Mouse (Mus musculus): ENCODE measurements around the gene Gm906. TPM values are rescaled to one million over a fixed set of nuclear protein-coding genes. Genes with fewer than 3 reads are reported as not detected.
A peak's percentile ranks its signal among the peaks of the same experiment; 100 is the strongest.
"Not testable (repeated sequence)": the region's sequence is repeated elsewhere in the genome, so short reads cannot be mapped to it uniquely, and the experiment has no call there.

The Gm906 gene
- not detected in 2 replicates for polyA plus RNA-seq (2016; fragmentation: Nextera tagmentation; extraction: Ambion mirVana)

DNA sequence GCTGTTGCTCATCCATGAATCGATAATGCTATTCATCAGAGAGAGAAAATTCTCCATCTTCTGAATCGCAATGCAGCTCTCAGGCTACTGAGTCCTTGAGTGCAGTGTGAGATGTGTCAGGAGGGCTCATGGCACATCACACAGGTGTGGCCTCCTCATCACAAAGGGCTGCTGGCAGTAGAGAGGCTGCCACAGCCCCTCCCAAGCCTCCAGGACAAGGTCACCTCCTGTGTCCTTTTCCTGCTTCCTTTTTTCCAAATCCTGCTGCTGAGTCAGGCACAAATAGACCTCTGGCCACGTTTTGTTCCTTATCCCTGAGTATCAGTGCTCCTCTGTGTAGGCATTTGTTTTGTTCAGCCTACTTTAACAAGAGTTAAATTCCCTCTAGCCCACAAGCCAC, at the start of gene Gm906:
Gm906 (minus strand) TSS at position 101 of the 400 bp plus-strand sequence.
- H3K9ac ChIP-seq; H3K27me3 ChIP-seq (replicated peaks); H3K9me3 ChIP-seq (replicated peaks); H3K36me3 ChIP-seq; ATAC-seq; H3K27ac ChIP-seq; H3K4me1 ChIP-seq; H3K4me2 ChIP-seq; H3K4me3 ChIP-seq: not testable (repeated sequence)
- WGBS (ENCODE audit: insufficient replicate concordance) = 46% methylated on average over 3 of the region's 3 CpGs

GRCm38 (mm10) chr13:50283308-50283707, 33.2 kb upstream of the Gm906 start:
- not testable (repeated sequence) for H3K4me3 ChIP-seq; H3K4me2 ChIP-seq; H3K36me3 ChIP-seq; H3K9ac ChIP-seq; H3K27ac ChIP-seq; H3K4me1 ChIP-seq; H3K9me3 ChIP-seq (replicated peaks); H3K27me3 ChIP-seq (replicated peaks)
- ATAC-seq = peak; percentile 65
- WGBS (ENCODE audit: insufficient replicate concordance) = 61% methylated on average over 2 of the region's 4 CpGs

DNA sequence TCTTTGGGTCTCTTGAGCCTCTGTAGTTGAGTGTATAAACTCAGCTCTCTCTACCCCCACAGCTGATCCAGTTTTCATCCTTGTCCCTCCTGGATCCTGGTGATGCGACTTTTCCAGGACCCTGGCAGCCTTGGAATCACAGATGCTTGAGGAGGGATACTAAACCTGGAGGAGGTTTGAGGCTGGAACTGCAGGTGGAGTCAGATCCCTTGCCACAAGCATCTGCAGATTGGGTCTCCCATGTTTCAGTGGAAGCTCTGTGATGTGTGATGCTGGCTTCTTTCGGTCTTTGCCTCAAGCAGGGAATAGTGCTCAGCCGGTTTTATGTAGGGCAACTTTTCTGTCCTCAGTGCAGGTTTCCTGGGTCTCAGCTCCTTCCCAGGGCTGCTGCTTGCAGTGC, 13.6 kb downstream of the Gm906 start:
- Histone ChIP-seq H3K9me3 (replicated peaks) (no peaks in the 10 kb centered on the region), H3K4me1 (no peaks in the 10 kb centered on the region), H3K4me3 (no peak overlapping the region), H3K9ac (no peak overlapping the region), H3K4me2 (no peak overlapping the region), H3K36me3 (no peaks in the 10 kb centered on the region), H3K27me3 (replicated peaks) (no peaks in the 10 kb centered on the region), H3K27ac (no peak overlapping the region)
- WGBS (ENCODE audit: insufficient replicate concordance) = 76% methylated on average over 3 of the region's 3 CpGs
- ATAC-seq = no peak

- H3K9ac ChIP-seq; ATAC-seq; H3K36me3 ChIP-seq; H3K27me3 ChIP-seq (replicated peaks); H3K9me3 ChIP-seq (replicated peaks); H3K27ac ChIP-seq; H3K4me3 ChIP-seq; H3K4me1 ChIP-seq; H3K4me2 ChIP-seq: not testable (repeated sequence)
- 7% methylated on average over 1 of the region's 1 CpGs for WGBS (ENCODE audit: insufficient replicate concordance)
These were observed 38.3 kb downstream of the Gm906 start for GRCm38 (mm10) chr13:50211842-50212241.

GRCm38 (mm10) chr13:50210191-50210590, 39.9 kb downstream of the Gm906 start:
- H3K27ac ChIP-seq; H3K36me3 ChIP-seq; H3K4me2 ChIP-seq; ATAC-seq; H3K27me3 ChIP-seq (replicated peaks); H3K4me3 ChIP-seq; H3K9ac ChIP-seq; H3K9me3 ChIP-seq (replicated peaks); H3K4me1 ChIP-seq: not testable (repeated sequence)

DNA sequence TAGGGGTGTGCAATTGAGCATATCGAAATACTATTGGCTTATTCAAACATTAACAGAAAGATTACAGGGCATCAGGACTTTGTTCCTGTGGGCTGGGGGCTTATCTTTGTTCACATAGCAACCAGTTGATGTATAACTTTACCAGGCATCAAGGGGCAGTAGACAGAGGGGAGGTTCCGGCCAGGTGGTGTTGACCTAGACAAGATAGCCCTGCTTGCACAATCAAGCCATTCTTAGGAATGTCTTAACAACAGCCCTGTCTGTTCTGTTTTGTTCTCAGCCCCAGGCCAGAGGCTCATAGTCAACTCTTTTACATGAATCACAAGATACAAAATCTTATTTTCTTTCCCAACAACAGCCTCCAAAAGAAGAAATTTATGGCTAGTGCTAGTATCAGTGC, 40.5 kb downstream of the Gm906 start:
- H3K4me3 ChIP-seq; H3K9me3 ChIP-seq (replicated peaks); H3K4me1 ChIP-seq; ATAC-seq; H3K36me3 ChIP-seq; H3K27me3 ChIP-seq (replicated peaks); H3K4me2 ChIP-seq; H3K27ac ChIP-seq; H3K9ac ChIP-seq: not testable (repeated sequence)
- WGBS (ENCODE audit: insufficient replicate concordance) = 69% methylated on average over 2 of the region's 2 CpGs

GRCm38 (mm10) chr13:50207966-50208365, 42.1 kb downstream of the Gm906 start:
- ATAC-seq = no peak
- no peaks in the 10 kb centered on the region for H3K9me3 ChIP-seq (replicated peaks)
- WGBS (ENCODE audit: insufficient replicate concordance) = 66% methylated on average over 12 of the region's 12 CpGs

GRCm38 (mm10) chr13:50196831-50197230, 53.3 kb downstream of the Gm906 start:
- not testable (repeated sequence) for H3K9me3 ChIP-seq (replicated peaks); H3K4me1 ChIP-seq; H3K36me3 ChIP-seq; H3K9ac ChIP-seq; H3K27ac ChIP-seq; H3K27me3 ChIP-seq (replicated peaks); ATAC-seq; H3K4me2 ChIP-seq; H3K4me3 ChIP-seq

More at GRCm38 (mm10) chr13:50207966-50208365, 42.1 kb downstream of the Gm906 start:
- Histone ChIP-seq H3K4me2 (no peak overlapping the region), H3K27me3 (replicated peaks) (no peaks in the 10 kb centered on the region), H3K36me3 (no peaks in the 10 kb centered on the region), H3K27ac (no peak overlapping the region), H3K4me1 (no peaks in the 10 kb centered on the region), H3K9ac (no peak overlapping the region), H3K4me3 (no peak overlapping the region)

Small RNA genes lying within 50 kb of the gene (microRNA-seq; reads per million reads assigned to microRNA genes)
- not detected for gene Gm24017

Other genes starting within 250 kb of the Gm906 start
- 7.8 and 8.5 TPM in 2 replicates for gene Fbxw17, start 167.6 kb upstream of the Gm906 start, polyA plus RNA-seq (2016; fragmentation: Nextera tagmentation; extraction: Ambion mirVana)
- not detected in 2 replicates for gene Gm47429, start 193.6 kb upstream of the Gm906 start, polyA plus RNA-seq (2016; fragmentation: Nextera tagmentation; extraction: Ambion mirVana)
- not detected in 2 replicates for gene Nutm2, start 217.0 kb upstream of the Gm906 start, polyA plus RNA-seq (2016; fragmentation: Nextera tagmentation; extraction: Ambion mirVana)